Mouse (Mus musculus): ENCODE data around the gene Fem1a.

Fem1a gene

DNA sequence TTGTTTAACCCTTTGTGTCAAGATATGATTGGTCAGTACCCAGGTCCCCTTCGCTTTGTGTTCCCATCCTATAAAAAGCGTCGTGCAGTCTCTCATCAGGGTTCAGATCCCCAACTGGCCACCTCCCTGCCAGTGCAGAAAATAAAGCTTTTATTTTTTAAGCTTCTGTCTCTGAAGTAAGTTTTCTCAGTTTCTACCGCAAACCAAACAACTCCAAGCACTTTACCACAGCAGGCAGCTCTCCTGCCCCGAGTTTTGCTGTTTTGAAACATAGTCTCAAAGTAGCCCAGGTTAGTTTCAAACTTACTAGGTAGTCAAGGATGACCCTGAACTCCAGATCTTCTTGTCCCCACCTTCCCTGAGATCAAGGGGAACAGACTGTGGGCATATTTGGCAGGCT is 21.7 kb downstream of the Fem1a start:
- no peak for DNase-seq (ENCODE audit: low spot score)

GRCm38 (mm10) chr17:56279481-56280155 is 23.0 kb downstream of the Fem1a start:
- DNase-seq (ENCODE audit: low spot score) = no peak

DNA sequence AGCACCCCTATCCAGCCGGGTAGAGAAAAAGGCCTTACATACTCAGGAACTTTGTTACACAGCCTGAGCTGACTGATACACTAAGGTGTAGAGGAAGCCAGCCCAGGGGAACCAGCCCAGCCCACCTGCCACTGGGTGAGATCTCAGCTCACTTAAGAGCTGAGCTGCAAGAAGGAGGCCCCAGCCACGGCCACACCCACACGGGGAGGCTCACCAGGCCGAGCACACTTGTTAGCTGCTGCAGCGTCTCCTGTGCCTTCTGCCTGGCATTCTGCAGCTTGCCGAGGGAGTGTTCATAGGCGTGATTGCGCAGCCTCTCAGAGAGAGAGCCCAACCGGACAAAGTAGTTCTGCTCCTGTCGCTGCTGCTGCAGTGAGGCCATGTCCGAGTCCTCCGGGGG is 24.6 kb downstream of the Fem1a start:
- DNase-seq (ENCODE audit: low spot score) = no peak

DNA sequence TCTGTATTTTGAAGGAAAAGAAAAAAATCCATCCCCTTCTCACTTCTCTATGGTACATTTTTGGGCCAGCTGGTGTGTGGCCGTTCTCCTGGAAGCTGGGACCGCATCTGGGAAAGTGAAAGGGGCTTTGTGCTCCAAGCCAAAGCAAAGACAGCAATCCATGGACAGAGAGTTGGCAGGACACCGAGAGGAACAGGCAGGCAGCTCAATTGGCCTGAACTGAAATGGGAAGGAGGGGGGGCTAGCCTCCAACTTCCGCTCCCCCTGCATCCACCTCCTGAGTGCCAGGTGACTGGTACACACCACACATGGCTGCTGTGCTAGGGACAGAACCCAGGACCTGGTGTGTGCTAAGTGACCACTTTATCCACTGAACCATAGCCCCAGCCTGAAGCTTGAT is 26.2 kb downstream of the Fem1a start:
- DNase-seq (ENCODE audit: low spot score) = no peak

- no peak for DNase-seq (ENCODE audit: low spot score)
Observed at GRCm38 (mm10) chr17:56283316-56283715, 26.7 kb downstream of the Fem1a start.

DNA sequence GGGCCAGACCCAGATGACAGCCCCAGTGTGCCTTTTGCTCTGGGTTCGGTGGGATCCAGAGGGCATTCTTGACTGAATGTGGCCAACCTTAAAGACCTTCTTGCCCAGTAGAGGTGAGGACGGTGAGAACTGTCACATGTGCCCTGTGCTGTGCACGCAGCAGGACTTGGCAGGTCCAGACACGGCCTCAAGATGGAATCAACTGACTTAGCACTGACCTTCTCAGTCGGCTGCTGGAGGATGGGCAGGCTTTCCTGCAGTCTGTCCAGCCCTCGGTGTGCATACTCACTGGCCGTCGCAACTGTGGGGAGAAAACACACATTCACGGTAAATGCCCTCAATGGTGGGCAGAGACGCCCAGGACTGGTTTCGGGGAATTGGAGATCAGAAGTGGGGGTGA is 29.4 kb downstream of the Fem1a start:
- no peak for DNase-seq (ENCODE audit: low spot score)

- DNase-seq (ENCODE audit: low spot score) = peak; percentile 53
Observed at GRCm38 (mm10) chr17:56287830-56288229, 31.2 kb downstream of the Fem1a start.

GRCm38 (mm10) chr17:56288866-56289265 is 32.3 kb downstream of the Fem1a start:
- DNase-seq (ENCODE audit: low spot score) = no peak

GRCm38 (mm10) chr17:56289371-56290331 is 33.0 kb downstream of the Fem1a start:
- peak; percentile 56 for DNase-seq (ENCODE audit: low spot score)

- peak; percentile 98 for DNase-seq (ENCODE audit: low spot score)
Observed at GRCm38 (mm10) chr17:56290388-56291170, 34.0 kb downstream of the Fem1a start.

- peak; percentile 88 for DNase-seq (ENCODE audit: low spot score)
Observed at GRCm38 (mm10) chr17:56291171-56291511, 34.5 kb downstream of the Fem1a start.

DNA sequence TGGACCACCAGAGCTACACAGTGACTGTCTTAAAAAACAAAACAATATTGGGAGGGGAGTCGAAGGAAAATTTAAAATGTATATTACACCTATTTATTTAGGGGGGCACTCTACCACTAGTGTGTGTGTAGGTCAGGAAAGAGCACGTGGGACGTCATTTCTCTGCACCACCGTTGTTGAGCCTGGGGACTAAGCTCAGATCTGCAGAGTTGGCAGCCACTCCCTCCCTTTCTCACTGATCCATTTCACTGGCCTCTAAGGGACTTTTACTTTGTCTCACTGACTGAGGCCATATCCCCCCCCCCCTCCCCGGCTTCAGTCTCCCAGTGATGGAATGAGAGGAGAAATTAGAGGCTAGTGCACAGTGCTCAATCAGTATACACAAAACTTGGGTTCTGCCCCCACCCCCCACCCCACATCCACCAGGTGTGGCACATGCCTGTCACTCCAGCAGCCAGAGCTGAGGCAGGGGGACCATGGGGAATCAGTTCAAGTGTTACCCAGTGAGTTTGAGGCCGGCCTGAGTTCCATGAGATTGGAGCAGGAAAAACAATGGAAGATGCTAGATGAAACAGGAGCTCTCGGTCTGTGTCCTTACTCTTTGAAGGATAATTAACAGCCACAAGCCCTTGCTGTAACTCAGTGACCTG is 35.3 kb downstream of the Fem1a start:
- DNase-seq (ENCODE audit: low spot score) = no peak

- no peak for DNase-seq (ENCODE audit: low spot score)
Observed at GRCm38 (mm10) chr17:56292531-56293222, 36.1 kb downstream of the Fem1a start, which contains the start of gene Plin3. Gene Plin3 (minus strand): TSS chr17:56292873.

- no peak for DNase-seq (ENCODE audit: low spot score)
Observed at GRCm38 (mm10) chr17:56293291-56293690, 36.7 kb downstream of the Fem1a start.

DNA sequence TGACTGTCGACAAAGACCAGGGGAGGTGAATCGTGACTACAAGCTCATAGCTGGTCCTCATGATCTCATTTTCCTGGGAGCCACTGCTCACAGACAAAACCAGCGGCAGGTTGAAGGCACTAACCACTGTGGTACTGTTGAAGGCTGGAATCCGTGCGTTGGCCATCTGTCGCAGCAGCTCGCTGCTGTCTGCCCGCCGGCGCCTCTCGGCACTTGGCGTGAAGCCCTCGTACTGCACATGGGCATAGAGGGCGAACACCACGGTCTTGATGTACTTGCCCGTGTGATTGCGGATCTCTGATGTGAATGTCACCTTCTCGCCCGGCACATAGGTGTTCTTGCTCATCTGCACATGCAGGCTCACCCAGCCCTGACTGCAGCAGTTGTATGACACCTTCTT is 37.6 kb downstream of the Fem1a start:
- DNase-seq (ENCODE audit: low spot score) = no peak

DNA sequence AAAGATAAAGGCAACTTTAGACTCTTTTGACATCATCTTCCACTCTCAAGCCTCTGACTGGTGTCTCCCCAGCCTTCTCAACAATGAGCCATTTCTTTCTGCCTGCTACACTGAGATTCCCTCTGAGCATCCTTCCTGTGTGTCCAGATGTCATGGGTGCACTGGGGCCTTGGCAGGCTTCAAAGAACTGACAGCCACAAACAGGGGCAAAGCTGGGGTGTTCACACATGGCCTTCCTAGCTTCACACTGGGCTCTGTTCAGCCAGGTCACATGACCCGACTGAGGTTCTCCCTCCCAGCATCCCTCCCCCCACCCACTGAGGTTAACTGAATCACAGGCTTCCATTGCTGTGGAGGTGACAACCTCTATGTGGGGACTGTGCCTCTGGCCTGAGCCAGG is 39.6 kb downstream of the Fem1a start:
- DNase-seq (ENCODE audit: low spot score) = no peak

DNA sequence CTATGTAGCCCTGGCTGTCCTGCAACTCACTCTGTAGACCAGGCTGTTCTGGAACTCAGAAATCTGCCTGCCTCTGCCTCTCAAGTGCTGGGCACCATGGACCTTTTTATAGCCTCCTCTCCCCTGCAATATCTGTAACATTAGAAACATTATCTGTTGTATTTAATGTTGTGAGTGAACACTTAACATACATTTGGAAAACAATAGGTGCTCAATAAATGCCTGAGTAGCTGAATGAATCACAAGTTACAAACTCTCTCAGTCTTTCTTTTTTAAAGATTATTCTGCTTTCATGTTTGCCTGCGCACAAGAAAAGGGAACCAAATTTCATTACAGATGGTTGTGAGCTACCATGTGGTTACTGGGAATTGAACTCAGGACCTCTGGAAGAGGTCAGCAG is 41.6 kb downstream of the Fem1a start:
- no peak for DNase-seq (ENCODE audit: low spot score)

DNA sequence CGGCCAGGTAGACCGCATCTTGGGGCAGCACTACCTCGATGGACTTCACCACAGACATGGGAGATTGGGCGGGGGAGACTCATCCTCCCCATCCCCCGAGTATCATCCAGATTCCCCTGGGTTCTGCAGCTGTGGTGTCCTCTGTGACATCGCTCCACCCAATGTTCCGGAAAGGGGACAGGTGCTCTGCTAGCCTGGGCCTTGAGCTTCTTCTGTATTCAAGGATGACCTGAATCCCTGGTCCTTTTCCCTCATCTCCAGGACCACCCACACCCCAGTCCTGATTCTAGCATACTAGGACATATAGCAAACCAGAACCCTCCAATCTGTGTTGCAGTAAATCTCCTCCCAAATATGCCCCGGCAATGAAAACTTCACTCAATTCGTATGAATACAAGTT is 43.6 kb downstream of the Fem1a start, which contains the start of gene Arrdc5:
Gene Arrdc5 (minus strand): TSS at position 101 of the 400 bp plus-strand sequence.
- no peak for DNase-seq (ENCODE audit: low spot score)

DNA sequence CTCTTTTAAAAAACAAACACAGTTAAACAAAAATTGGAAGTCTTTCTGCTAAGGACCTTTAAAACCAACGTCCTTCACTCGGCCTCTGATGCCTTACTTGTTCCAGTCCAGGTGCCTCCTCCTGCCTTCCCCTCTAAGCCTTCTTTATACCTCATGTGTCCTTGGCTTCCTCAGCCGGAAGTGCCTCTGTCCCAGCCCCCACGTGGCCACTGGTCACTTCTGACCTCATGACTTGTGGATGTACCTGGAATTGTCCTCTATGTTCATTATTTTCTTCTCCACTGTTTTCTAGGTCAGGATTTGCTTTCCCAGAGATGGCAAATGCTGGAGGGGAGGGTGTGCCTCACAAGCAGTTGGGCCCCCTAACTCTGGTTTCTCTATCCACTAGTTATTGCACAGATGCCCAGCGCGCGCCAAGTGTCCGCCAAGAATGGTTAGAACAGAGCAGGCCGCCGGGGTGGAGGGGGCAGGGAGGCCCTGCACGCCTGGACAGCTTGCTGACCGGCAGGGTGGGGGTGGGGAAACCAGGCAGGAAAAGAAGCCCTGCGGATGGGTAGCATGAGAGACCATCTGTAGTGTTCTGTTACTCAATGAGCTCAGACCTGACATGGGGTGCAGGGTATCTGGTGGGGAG is 45.9 kb downstream of the Fem1a start:
- DNase-seq (ENCODE audit: low spot score) = peak; percentile 41

GRCm38 (mm10) chr17:56303160-56303846 is 46.7 kb downstream of the Fem1a start, which contains the start of gene Uhrf1:
Gene Uhrf1 (plus strand): TSS chr17:56303321.
- peak; percentile 80 for DNase-seq (ENCODE audit: low spot score)
